Mouse (Mus musculus): ENCODE measurements around the gene Ccdc92. TPM values are rescaled to one million over a fixed set of nuclear protein-coding genes. Genes with fewer than 3 reads are reported as not detected.

Gene Ccdc92
- polyA plus RNA-seq, 2 experiments, result 0.14 to 0.38 TPM

GRCm38 (mm10) chr5:124873096-124873495 is 10.9 kb upstream of the Ccdc92 start:
- Histone ChIP-seq H3K4me3 (ENCODE audit: insufficient read depth in 1 of 2, low read depth in 2 of 2, low read length in 2 of 2) (no peak overlapping the region), H3K4me1 (replicated peaks; ENCODE audit: control insufficient read depth in 2 of 2, insufficient read depth in 2 of 2, low read length in 1 of 2) (peaks cover 0 to 5% of the 10 kb centered on the region in 2 experiments; a peak in 1 of 4 replicates), H3K4me2 (ENCODE audit: low read depth) (no peak overlapping the region), H3K27me3 (ENCODE audit: control insufficient read depth, insufficient read depth, low read length) (no peaks in the 10 kb centered on the region), H3K27ac (no peak overlapping the region), H3K36me3 (replicated peaks; ENCODE audit: control insufficient read depth, insufficient read depth, low read depth) (peaks cover 3% of the 10 kb centered on the region; the same call in 1 of the 2 replicates), H3K9me3 (ENCODE audit: control insufficient read depth, low read length) (no peaks in the 10 kb centered on the region), H3K9ac (replicated peaks) (no peak overlapping the region)
- no peak for DNase-seq (ENCODE audit: low read depth in 3 of 3, low spot score in 3 of 3)
- ATAC-seq (ENCODE audit: insufficient read depth), result no peak
- no peak for TF ChIP-seq EP300 (IDR thresholded peaks at IDR 0.05; ENCODE audit: low read depth)
- no peak for TF ChIP-seq CTCF (IDR thresholded peaks at IDR 0.05; ENCODE audit: low read depth)
- WGBS (ENCODE audit: insufficient replicate concordance), result 48% methylated on average over 3 of the region's 3 CpGs

- H3K4me1 ChIP-seq (replicated peaks; ENCODE audit: control insufficient read depth in 2 of 2, insufficient read depth in 2 of 2, low read length in 1 of 2), result peaks cover 0 to 4% of the 10 kb centered on the region in 2 experiments; a peak in 1 of 4 replicates
- no peaks in the 10 kb centered on the region for H3K9me3 ChIP-seq (ENCODE audit: control insufficient read depth, low read length)
- H3K36me3 ChIP-seq (replicated peaks; ENCODE audit: control insufficient read depth, insufficient read depth, low read depth), result peaks cover 3% of the 10 kb centered on the region; the same call in 1 of the 2 replicates
- TF ChIP-seq CTCF (IDR thresholded peaks at IDR 0.05; ENCODE audit: low read depth) (no peak), EP300 (IDR thresholded peaks at IDR 0.05; ENCODE audit: low read depth) (no peak)
- H3K4me3 ChIP-seq (ENCODE audit: insufficient read depth in 1 of 2, low read depth in 2 of 2, low read length in 2 of 2), result no peak overlapping the region
- no peak overlapping the region for H3K4me2 ChIP-seq (ENCODE audit: low read depth)
- no peak overlapping the region for H3K27ac ChIP-seq
- DNase-seq (ENCODE audit: low read depth in 3 of 3, low spot score in 3 of 3) (no peak), ATAC-seq (ENCODE audit: insufficient read depth) (no peak)
- 53% methylated on average over 2 of the region's 2 CpGs for WGBS (ENCODE audit: insufficient replicate concordance)
- no peaks in the 10 kb centered on the region for H3K27me3 ChIP-seq (ENCODE audit: control insufficient read depth, insufficient read depth, low read length)
- no peak overlapping the region for H3K9ac ChIP-seq (replicated peaks)
Observed at GRCm38 (mm10) chr5:124872033-124872432, 9.8 kb upstream of the Ccdc92 start.

GRCm38 (mm10) chr5:124868981-124869380 is 6.8 kb upstream of the Ccdc92 start:
- peaks cover 3% of the 10 kb centered on the region; the same call in 1 of the 2 replicates for H3K36me3 ChIP-seq (replicated peaks; ENCODE audit: control insufficient read depth, insufficient read depth, low read depth)
- H3K9ac ChIP-seq (replicated peaks), result no peak overlapping the region
- ATAC-seq (ENCODE audit: insufficient read depth) (no peak), DNase-seq (ENCODE audit: low read depth in 3 of 3, low spot score in 3 of 3) (no peak)
- H3K27me3 ChIP-seq (ENCODE audit: control insufficient read depth, insufficient read depth, low read length), result 0 out of 2 replicates have a peak, but pooled peaks cover 2% of the 10 kb centered on the region
- H3K9me3 ChIP-seq (ENCODE audit: control insufficient read depth, low read length), result no peaks in the 10 kb centered on the region
- TF ChIP-seq CTCF (IDR thresholded peaks at IDR 0.05; ENCODE audit: low read depth), result peak; percentile 62
- no peak for TF ChIP-seq EP300 (IDR thresholded peaks at IDR 0.05; ENCODE audit: low read depth)
- 36% methylated on average over 4 of the region's 4 CpGs for WGBS (ENCODE audit: insufficient replicate concordance)
- H3K27ac ChIP-seq, result no peak overlapping the region
- H3K4me2 ChIP-seq (ENCODE audit: low read depth), result no peak overlapping the region
- no peak overlapping the region for H3K4me3 ChIP-seq (ENCODE audit: insufficient read depth in 1 of 2, low read depth in 2 of 2, low read length in 2 of 2)
- H3K4me1 ChIP-seq (replicated peaks; ENCODE audit: control insufficient read depth in 2 of 2, insufficient read depth in 2 of 2, low read length in 1 of 2), result peaks cover 0 to 7% of the 10 kb centered on the region in 2 experiments; a peak in 3 of 4 replicates

- peak overlapping the region; percentile 88 for H3K9ac ChIP-seq (replicated peaks)
- DNase-seq (ENCODE audit: low read depth in 3 of 3, low spot score in 3 of 3), result peak in 1 of 3 experiments; percentile 22
- peak; percentile 58 for ATAC-seq (ENCODE audit: insufficient read depth)
- peaks cover 5 to 8% of the 10 kb centered on the region in 2 experiments for H3K4me1 ChIP-seq (replicated peaks; ENCODE audit: control insufficient read depth in 2 of 2, insufficient read depth in 2 of 2, low read length in 1 of 2)
- H3K27ac ChIP-seq, result no peak overlapping the region
- peak overlapping the region; percentile 94 for H3K4me2 ChIP-seq (ENCODE audit: low read depth)
- H3K9me3 ChIP-seq (ENCODE audit: control insufficient read depth, low read length), result no peaks in the 10 kb centered on the region
- WGBS (ENCODE audit: insufficient replicate concordance), result under 1% methylated on average over 82 of the region's 88 CpGs
- H3K27me3 ChIP-seq (ENCODE audit: control insufficient read depth, insufficient read depth, low read length), result peaks cover 40% of the 10 kb centered on the region
- peak overlapping the region; percentile 76 to 96 for H3K4me3 ChIP-seq (ENCODE audit: insufficient read depth in 1 of 2, low read depth in 2 of 2, low read length in 2 of 2)
- TF ChIP-seq EP300 (IDR thresholded peaks at IDR 0.05; ENCODE audit: low read depth) (no peak), CTCF (IDR thresholded peaks at IDR 0.05; ENCODE audit: low read depth) (0 out of 2 replicates have a peak, but pooled peaks have one; percentile 4)
- no peaks in the 10 kb centered on the region for H3K36me3 ChIP-seq (replicated peaks; ENCODE audit: control insufficient read depth, insufficient read depth, low read depth)
Observed at GRCm38 (mm10) chr5:124862871-124863741, 882 bp upstream of the Ccdc92 start.

- H3K4me1 ChIP-seq (replicated peaks; ENCODE audit: control insufficient read depth in 2 of 2, insufficient read depth in 2 of 2, low read length in 1 of 2), result peaks cover 5 to 8% of the 10 kb centered on the region in 2 experiments
- TF ChIP-seq EP300 (IDR thresholded peaks at IDR 0.05; ENCODE audit: low read depth) (no peak), CTCF (IDR thresholded peaks at IDR 0.05; ENCODE audit: low read depth) (no peak)
- peak overlapping the region; percentile 49 to 96 for H3K4me3 ChIP-seq (ENCODE audit: insufficient read depth in 1 of 2, low read depth in 2 of 2, low read length in 2 of 2)
- WGBS (ENCODE audit: insufficient replicate concordance), result under 1% methylated on average over 33 of the region's 33 CpGs
- H3K36me3 ChIP-seq (replicated peaks; ENCODE audit: control insufficient read depth, insufficient read depth, low read depth), result no peaks in the 10 kb centered on the region
- ATAC-seq (ENCODE audit: insufficient read depth) (no peak), DNase-seq (ENCODE audit: low read depth in 3 of 3, low spot score in 3 of 3) (no peak)
- peaks cover 40% of the 10 kb centered on the region for H3K27me3 ChIP-seq (ENCODE audit: control insufficient read depth, insufficient read depth, low read length)
- H3K9ac ChIP-seq (replicated peaks), result 0 out of 2 replicates have a peak overlapping the region, but pooled peaks have one; percentile 24
- no peaks in the 10 kb centered on the region for H3K9me3 ChIP-seq (ENCODE audit: control insufficient read depth, low read length)
- H3K27ac ChIP-seq, result no peak overlapping the region
- H3K4me2 ChIP-seq (ENCODE audit: low read depth), result peak overlapping the region; percentile 94
Observed at GRCm38 (mm10) chr5:124861463-124861862, 761 bp downstream of the Ccdc92 start.
